Mouse (Mus musculus) testis, adult 2 months (tissue): ENCODE data around the gene Gm13090.

Experiments
- CTCF ChIP-seq: fragments of 200-500 bp; IDR thresholded peaks from 2 replicates; pipeline ENCODE4 v1.5.1; 2012; ENCODE audit warnings: low read depth, mild to moderate bottlenecking, inconsistent platforms, low read length, moderate library complexity; ENCODE audit not compliant: control insufficient read depth, insufficient read depth, insufficient replicate concordance
- POLR2A ChIP-seq: fragments of 200-500 bp; IDR thresholded peaks from 2 replicates; pipeline ENCODE4 v1.6.1; 2012; ENCODE audit warnings: low read depth, mild to moderate bottlenecking, inconsistent platforms, low read length, moderate library complexity; ENCODE audit not compliant: control insufficient read depth

- no peak for TF ChIP-seq POLR2A
- TF ChIP-seq CTCF, result no peak
Observed at GRCm38 (mm10) chr4:151059566-151059965, 29.8 kb upstream of the Gm13090 start.
